Mouse (Mus musculus): ENCODE measurements around the gene Intu.

- TF ChIP-seq POLR2A (IDR thresholded peaks at IDR 0.05; ENCODE audit: insufficient read length, low read depth): no peak
- no peak for TF ChIP-seq MAX (IDR thresholded peaks at IDR 0.05; ENCODE audit: low read depth)
- no peak for TF ChIP-seq USF1 (IDR thresholded peaks at IDR 0.05; ENCODE audit: low read depth)
- TF ChIP-seq E2F4 (IDR thresholded peaks at IDR 0.05; ENCODE audit: insufficient read depth): no peak
These were observed 2.1 kb upstream of the Intu start for GRCm38 (mm10) chr3:40528958-40529357.

All from myocyte (in vitro differentiated cells).